Comparison of ENCODE assay signal across 8 mouse cellular contexts in the genomic region with DNA sequence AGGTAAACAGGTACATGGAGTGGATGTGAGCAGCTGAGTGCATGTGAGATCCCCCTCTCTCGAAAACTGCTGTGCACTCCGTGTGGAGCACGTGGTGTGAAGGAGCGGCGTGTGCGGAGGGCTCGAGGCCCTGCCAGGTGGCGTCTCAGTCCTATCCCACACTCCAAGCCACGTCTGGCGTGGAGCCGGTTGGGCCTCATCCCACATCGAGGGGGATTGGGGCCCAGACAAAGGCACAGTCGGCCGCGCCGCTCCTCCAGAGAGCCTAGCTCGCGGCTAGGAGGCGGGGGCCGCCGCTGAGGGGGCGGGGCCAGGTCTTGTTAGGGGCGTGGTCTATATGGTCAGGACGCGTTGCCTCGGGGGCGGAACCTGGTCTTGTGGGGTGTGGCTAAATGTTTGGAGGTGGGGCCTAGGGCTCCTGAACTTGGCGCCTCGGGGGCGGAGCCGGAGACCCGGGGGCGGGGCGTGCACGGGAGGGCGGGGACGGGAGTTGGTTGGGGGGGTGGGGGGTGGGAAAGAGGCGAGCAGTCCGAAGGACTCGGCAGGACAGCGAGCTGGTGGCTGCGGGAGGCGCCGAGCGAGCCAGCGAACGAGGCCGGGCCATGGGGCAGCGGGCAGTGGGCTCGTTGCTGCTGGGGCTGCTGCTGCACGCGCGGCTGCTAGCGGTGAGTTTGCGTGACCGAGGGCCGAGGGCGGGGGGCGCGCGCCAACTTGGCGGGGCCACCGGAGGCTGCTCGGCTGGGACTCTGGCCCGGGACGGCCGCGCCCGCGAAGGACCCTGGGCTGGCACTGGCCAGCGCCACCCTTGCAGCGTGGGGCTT. TPM values are rescaled to one million over a fixed set of nuclear protein-coding genes. Genes with fewer than 3 reads are reported as not detected.
A peak's percentile ranks its signal among the peaks of the same experiment; 100 is the strongest.
DNase-seq lines count a peak whose midpoint lies in the region.

A gene (plus strand): TSS at position 510 of the 821 bp plus-strand sequence.

- peaks cover 74% of the 10 kb centered on the region for H3K27me3 ChIP-seq in megakaryocyte, embryonic 14.5 days (replicated peaks)

- H3K36me3 ChIP-seq in megakaryocyte, embryonic 14.5 days (replicated peaks; ENCODE audit: low read length): no peaks in the 10 kb centered on the region

- intact Hi-C loops in gastrocnemius, postnatal 14 days (cut with DNase I; ENCODE audit: low total_unique reads): no loop called here

- no peaks in the 10 kb centered on the region for H3K9me3 ChIP-seq in megakaryocyte, embryonic 14.5 days

- peak; percentile 99 for DNase-seq in adrenal gland, adult 18-20 months (ENCODE audit: low spot score in 2 of 2)
- peak; percentile 97 for DNase-seq in embryo, embryonic 11 days
- DNase-seq in gastrocnemius, postnatal 14 days: peak; percentile 98
- DNase-seq in induced T-regulatory cell, adult 2 months (ENCODE audit: low read depth): peak; percentile 85
- peak; percentile 60 to 64 for DNase-seq in left cerebral cortex, adult 8-10 months (ENCODE audit: low spot score in 2 of 2)
- DNase-seq in right cerebral cortex, adult 2 months (ENCODE audit: low spot score in 2 of 2): peak; percentile 72 to 73
- peak; percentile 95 for DNase-seq in urinary bladder, postnatal 10 days (ENCODE audit: low spot score)

- H3K4me3 ChIP-seq in megakaryocyte, embryonic 14.5 days (replicated peaks): peak within 1 kb of the TSS; percentile 88

- H3K4me1 ChIP-seq in megakaryocyte, embryonic 14.5 days: peaks cover 18% of the 10 kb centered on the region

RNA-seq across cellular contexts. Expression of the gene that starts here (rescaled TPM):
- total RNA-seq in adrenal gland, adult 18-20 months (2021): 100 to 1,000 TPM in 1 of 2 experiments, 10 to 100 TPM in 1; 79.7 to 122 TPM
- total RNA-seq in gastrocnemius, postnatal 14 days (2021): 100 to 1,000 TPM; 193 to 224 TPM
- total RNA-seq in left cerebral cortex, adult 8-10 months (2022): 1 to 10 TPM; 4.1 to 6.4 (median 6.0) TPM
- 0.15 TPM in 1 of 2 replicates, not detected in the other for polyA plus RNA-seq in megakaryocyte, embryonic 14.5 days (2012; ENCODE audit: insufficient read depth, low replicate concordance)

Comparison
In these comparisons a context has a peak if more than half of its experiments do, and no peak if none do; other contexts are left out.
1. Peak in every context shown above with its lines: DNase-seq and H3K4me3 ChIP-seq.
2. RNA of the gene that starts here (total RNA-seq): 193 to 224 TPM in gastrocnemius, postnatal 14 days and 79.7 to 122 TPM in adrenal gland, adult 18-20 months; 4.1 to 6.4 TPM in left cerebral cortex, adult 8-10 months; every median in the first group is over 10 times any median in the second.